14 mouse cellular contexts compared by ENCODE assay signal in the genomic region with DNA sequence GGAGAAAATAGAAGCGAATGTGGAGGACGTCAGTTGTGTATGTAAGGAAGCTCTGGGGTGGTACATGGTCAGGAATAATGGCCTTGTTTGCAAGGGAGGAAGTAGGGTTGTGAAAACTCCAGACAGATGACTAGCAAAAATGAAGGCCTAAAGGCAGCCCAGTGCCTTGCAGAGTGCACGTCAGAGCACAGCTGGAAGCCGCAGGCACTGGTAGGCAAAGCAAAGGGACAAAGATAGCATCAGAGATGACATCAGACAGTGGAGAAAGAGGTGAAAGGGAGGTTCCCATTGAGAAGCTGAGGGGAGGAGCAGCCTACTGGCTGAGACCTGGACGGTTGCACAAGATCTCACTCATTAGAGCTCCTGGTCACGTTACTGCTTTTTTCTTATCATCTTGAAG. TPM values are rescaled to one million over a fixed set of nuclear protein-coding genes. Genes with fewer than 3 reads are reported as not detected.
DNase-seq lines count a peak whose midpoint lies in the region; ATAC-seq and TF ChIP-seq lines count a peak whose summit lies in the region.
"Had no signal": no experiment of that assay in that cellular context is flagged by ENCODE, and none has a peak within 500 bp of the region (broad histone marks: within the 10 kb centered on the region; RNA-seq: fewer than 3 reads in every experiment).

No protein-coding gene starts in this region.

- WGBS in thymus, adult 2 months: 23% methylated on average over 6 of the region's 6 CpGs
- WGBS in forebrain, embryonic 13.5 days: 84% methylated on average over 6 of the region's 6 CpGs
- WGBS in forebrain, embryonic 16.5 days: 78% methylated on average over 6 of the region's 6 CpGs

- peak; percentile 23 for DNase-seq in thymus, postnatal 14 days
- no peak for DNase-seq in thymus, adult 2 months
- peak; percentile 70 for DNase-seq in gonadal fat pad, adult 2 months (ENCODE audit: low read depth)
- no peak for DNase-seq in neural tube, embryonic 10.5 days (ENCODE audit: extremely low spot score, low spot score)
- DNase-seq: adrenal gland, adult 2 months; kidney, postnatal 10 days had no signal

- ATAC-seq in forebrain, embryonic 13.5 days: no peak
- ATAC-seq in forebrain, embryonic 16.5 days: no peak
- ATAC-seq: midbrain, embryonic 15.5 days had no signal

- no peak overlapping the region for H3K9ac ChIP-seq in forebrain, embryonic 13.5 days
- H3K9ac ChIP-seq in forebrain, embryonic 16.5 days (replicated peaks; ENCODE audit: low read depth, low read length): no peak overlapping the region
- H3K9ac ChIP-seq: heart, embryonic 12.5 days; hindbrain, embryonic 13.5 days; midbrain, embryonic 15.5 days had no signal

- H3K27ac ChIP-seq in thymus, adult 2 months (ENCODE audit: control insufficient read depth, insufficient read depth, low read length): no peak overlapping the region
- no peak overlapping the region for H3K27ac ChIP-seq in forebrain, embryonic 13.5 days
- H3K27ac ChIP-seq in forebrain, embryonic 16.5 days (ENCODE audit: low read length): no peak overlapping the region
- H3K27ac ChIP-seq: hindbrain, embryonic 13.5 days; midbrain, embryonic 15.5 days had no signal

- H3K9me3 ChIP-seq in megakaryocyte, embryonic 14.5 days: no peaks in the 10 kb centered on the region
- no peaks in the 10 kb centered on the region for H3K9me3 ChIP-seq in forebrain, embryonic 13.5 days (replicated peaks)
- H3K9me3 ChIP-seq in forebrain, embryonic 16.5 days (ENCODE audit: control insufficient read depth, low read length): no peaks in the 10 kb centered on the region
- H3K9me3 ChIP-seq: heart, embryonic 12.5 days; hindbrain, embryonic 13.5 days; midbrain, embryonic 15.5 days had no signal

- TF ChIP-seq POLR2A in thymus, adult 2 months (IDR thresholded peaks at IDR 0.05; ENCODE audit: control insufficient read depth, extremely low read depth, insufficient read depth, low read length, poor library complexity): no peak

- no peak overlapping the region for H3K4me2 ChIP-seq in forebrain, embryonic 13.5 days
- H3K4me2 ChIP-seq in forebrain, embryonic 16.5 days (ENCODE audit: low read length): no peak overlapping the region
- H3K4me2 ChIP-seq: heart, embryonic 12.5 days; hindbrain, embryonic 13.5 days; midbrain, embryonic 15.5 days had no signal

- H3K27me3 ChIP-seq in thymus, adult 2 months (ENCODE audit: control insufficient read depth, insufficient read depth, low read length): no peaks in the 10 kb centered on the region
- no peaks in the 10 kb centered on the region for H3K27me3 ChIP-seq in megakaryocyte, embryonic 14.5 days (replicated peaks)
- no peaks in the 10 kb centered on the region for H3K27me3 ChIP-seq in forebrain, embryonic 13.5 days
- no peaks in the 10 kb centered on the region for H3K27me3 ChIP-seq in forebrain, embryonic 16.5 days (replicated peaks; ENCODE audit: control insufficient read depth, insufficient read depth, low read length)
- H3K27me3 ChIP-seq: heart, embryonic 12.5 days; hindbrain, embryonic 13.5 days; midbrain, embryonic 15.5 days had no signal

- TF ChIP-seq CTCF in thymus, adult 2 months (IDR thresholded peaks at IDR 0.05; ENCODE audit: borderline replicate concordance, control insufficient read depth, extremely low read depth, insufficient read depth, low read length, poor library complexity): no peak

- H3K4me3 ChIP-seq in thymus, adult 2 months (ENCODE audit: control insufficient read depth, insufficient read depth, low read length): no peak overlapping the region
- peak overlapping the region; percentile 33 for H3K4me3 ChIP-seq in megakaryocyte, embryonic 14.5 days (replicated peaks)
- no peak overlapping the region for H3K4me3 ChIP-seq in forebrain, embryonic 13.5 days
- H3K4me3 ChIP-seq in forebrain, embryonic 16.5 days (replicated peaks; ENCODE audit: low read length): no peak overlapping the region
- H3K4me3 ChIP-seq: erythroblast, embryonic 14.5 days; heart, embryonic 12.5 days; hindbrain, embryonic 13.5 days; midbrain, embryonic 15.5 days had no signal

- no peaks in the 10 kb centered on the region for H3K36me3 ChIP-seq in thymus, adult 2 months (ENCODE audit: control insufficient read depth, insufficient read depth, low read length)
- H3K36me3 ChIP-seq in megakaryocyte, embryonic 14.5 days (replicated peaks; ENCODE audit: low read length): no peaks in the 10 kb centered on the region
- no peaks in the 10 kb centered on the region for H3K36me3 ChIP-seq in forebrain, embryonic 13.5 days (ENCODE audit: poor library complexity, severe bottlenecking)
- H3K36me3 ChIP-seq in forebrain, embryonic 16.5 days (ENCODE audit: control insufficient read depth, insufficient read depth): no peaks in the 10 kb centered on the region
- H3K36me3 ChIP-seq: G1E; heart, embryonic 12.5 days; hindbrain, embryonic 13.5 days; midbrain, embryonic 15.5 days had no signal

- peaks cover 3% of the 10 kb centered on the region for H3K4me1 ChIP-seq in thymus, adult 2 months (replicated peaks; ENCODE audit: control insufficient read depth, insufficient read depth, low read length)
- H3K4me1 ChIP-seq in megakaryocyte, embryonic 14.5 days: peaks cover 35% of the 10 kb centered on the region
- peaks cover 12% of the 10 kb centered on the region for H3K4me1 ChIP-seq in forebrain, embryonic 13.5 days
- peaks cover 6% of the 10 kb centered on the region for H3K4me1 ChIP-seq in forebrain, embryonic 16.5 days (replicated peaks; ENCODE audit: control insufficient read depth, insufficient read depth, low read length)
- H3K4me1 ChIP-seq: heart, embryonic 12.5 days had no signal

RNA-seq across cellular contexts. Expression of a gene that starts 58.8 kb away (rescaled TPM):
- polyA plus RNA-seq in thymus, adult 2 months (2012; rRNA removed): 13.9 and 18.1 TPM in 2 replicates
- 41.5 and 97.4 TPM in 2 replicates for polyA plus RNA-seq in gonadal fat pad, adult 2 months (2012; rRNA removed)
- polyA plus RNA-seq in megakaryocyte, embryonic 14.5 days (2012; ENCODE audit: insufficient read depth, low replicate concordance): 25.1 and 45.9 TPM in 2 replicates
- polyA plus RNA-seq in forebrain, embryonic 13.5 days (2015; fragmentation: Nextera tagmentation; extraction: Ambion mirVana): 154 and 164 TPM in 2 replicates
- 198 and 206 TPM in 2 replicates for polyA plus RNA-seq in forebrain, embryonic 16.5 days (2015; fragmentation: Nextera tagmentation; extraction: Ambion mirVana)
- polyA plus RNA-seq: G1E had no signal

Comparison
In these comparisons a context has a peak if more than half of its experiments do, and no peak if none do; other contexts are left out.
1. DNase-seq: peak in thymus, postnatal 14 days (single experiment) and gonadal fat pad, adult 2 months (single experiment); none in thymus, adult 2 months (single experiment) and neural tube, embryonic 10.5 days (single experiment).